In the genomic region with DNA sequence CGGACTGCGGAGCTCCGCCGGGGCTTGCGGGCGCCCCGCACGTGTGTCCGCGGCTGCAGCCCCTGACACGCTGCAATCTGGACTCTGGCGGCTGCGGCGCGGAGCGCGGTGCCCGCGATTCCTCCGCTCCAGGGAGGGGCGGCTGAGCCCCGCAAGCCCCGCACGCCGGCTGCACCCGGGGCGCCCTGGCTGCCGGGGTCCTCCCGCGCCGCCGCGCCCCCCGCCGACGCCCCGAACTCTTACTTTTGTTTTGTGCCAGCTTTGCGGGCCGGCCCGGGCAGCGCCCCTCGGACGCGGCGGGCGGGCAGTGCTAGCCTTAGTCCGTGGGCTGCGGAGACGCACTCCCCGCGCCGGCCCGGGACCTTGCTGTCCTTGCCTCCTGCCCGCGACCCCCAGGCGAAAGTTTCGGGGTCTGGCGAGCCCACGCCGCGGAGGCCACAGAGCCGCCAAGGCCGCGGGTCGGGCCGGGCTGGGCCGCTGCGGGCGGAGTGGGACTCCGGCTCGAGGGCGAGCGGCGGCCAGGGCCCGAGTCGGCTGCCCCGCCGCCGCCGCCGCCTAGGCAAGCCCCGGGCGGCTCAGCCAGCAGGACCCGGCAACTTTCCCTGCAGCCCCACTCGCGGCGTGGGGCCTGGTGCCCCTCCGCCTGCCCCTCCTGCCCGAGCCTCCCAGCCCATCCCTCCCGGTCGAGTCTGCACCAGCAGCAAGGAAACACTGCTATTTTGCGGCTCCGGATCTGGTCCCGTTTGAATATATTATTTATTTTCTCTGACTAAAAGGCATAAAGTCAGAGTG, we compare ENCODE assay signal across 9 mouse cellular contexts. TPM values are rescaled to one million over a fixed set of nuclear protein-coding genes. Genes with fewer than 3 reads are reported as not detected.
DNase-seq lines count a peak whose midpoint lies in the region; ATAC-seq and TF ChIP-seq lines count a peak whose summit lies in the region.
"Had no signal": no experiment of that assay in that cellular context is flagged by ENCODE, and none has a peak within 500 bp of the region (broad histone marks: within the 10 kb centered on the region; RNA-seq: fewer than 3 reads in every experiment).

No protein-coding gene starts in this region.

- under 1% methylated on average over 94 of the region's 94 CpGs for WGBS in lung, adult 2 months
- WGBS in hindbrain, embryonic 13.5 days = under 1% methylated on average over 83 of the region's 94 CpGs
- 0% methylated on average over 75 of the region's 94 CpGs for WGBS in lung, embryonic 16.5 days

- no peaks in the 10 kb centered on the region; the same call in none of the 2 replicates for H3K4me1 ChIP-seq in lung, adult 2 months (ENCODE audit: control insufficient read depth, insufficient read depth, low read length)
- peaks cover 3% of the 10 kb centered on the region for H3K4me1 ChIP-seq in erythroblast, embryonic 14.5 days (ENCODE audit: control insufficient read depth)
- H3K4me1 ChIP-seq in hindbrain, embryonic 13.5 days (replicated peaks) = peaks cover 32% of the 10 kb centered on the region
- H3K4me1 ChIP-seq in lung, embryonic 16.5 days (replicated peaks; ENCODE audit: control insufficient read depth, insufficient read depth, low read length) = peaks cover 21% of the 10 kb centered on the region

- H3K9ac ChIP-seq in hindbrain, embryonic 13.5 days = peak overlapping the region; percentile 90
- H3K9ac ChIP-seq in lung, embryonic 16.5 days (ENCODE audit: low read length) = peak overlapping the region; percentile 99

- H3K27ac ChIP-seq in hindbrain, embryonic 13.5 days = peak overlapping the region; percentile 94
- peak overlapping the region; percentile 95 for H3K27ac ChIP-seq in lung, embryonic 16.5 days (ENCODE audit: low read length)

- peaks cover 77% of the 10 kb centered on the region for H3K27me3 ChIP-seq in erythroblast, embryonic 14.5 days (ENCODE audit: control insufficient read depth)
- H3K27me3 ChIP-seq in hindbrain, embryonic 13.5 days = peaks cover 31% of the 10 kb centered on the region
- no peaks in the 10 kb centered on the region for H3K27me3 ChIP-seq in lung, embryonic 16.5 days (ENCODE audit: control insufficient read depth, insufficient read depth, low read depth, low read length)

- DNase-seq in lung, adult 2 months = peak; percentile 69
- DNase-seq in lung, postnatal 25 days (ENCODE audit: low spot score) = no peak
- peak; percentile 26 to 64 for DNase-seq in adrenal gland, postnatal 36 days
- DNase-seq in spleen, postnatal 4 days (ENCODE audit: low spot score in 2 of 2) = peak; percentile 24 to 78
- DNase-seq in right cerebral cortex, postnatal 4 days = no peak

- TF ChIP-seq CTCF in lung, adult 2 months (IDR thresholded peaks at IDR 0.05; ENCODE audit: insufficient read depth, low read length) = no peak

- no peak for TF ChIP-seq POLR2A in lung, adult 2 months (IDR thresholded peaks at IDR 0.05; ENCODE audit: borderline replicate concordance, extremely low read depth, low read depth, low read length)

- no peaks in the 10 kb centered on the region; the same call in 1 of the 2 replicates for H3K36me3 ChIP-seq in erythroblast, embryonic 14.5 days (ENCODE audit: control insufficient read depth)
- peaks cover 6% of the 10 kb centered on the region for H3K36me3 ChIP-seq in hindbrain, embryonic 13.5 days
- H3K36me3 ChIP-seq in lung, embryonic 16.5 days (ENCODE audit: control insufficient read depth, insufficient read depth, low read length) = peaks cover 5% of the 10 kb centered on the region

- peak overlapping the region; percentile 88 for H3K4me2 ChIP-seq in hindbrain, embryonic 13.5 days
- H3K4me2 ChIP-seq in lung, embryonic 16.5 days (ENCODE audit: low read depth, low read length) = peak overlapping the region; percentile 67

- H3K9me3 ChIP-seq in erythroblast, embryonic 14.5 days (ENCODE audit: control insufficient read depth, low read length) = no peaks in the 10 kb centered on the region; the same call in 1 of the 2 replicates
- H3K9me3 ChIP-seq in hindbrain, embryonic 13.5 days = no peaks in the 10 kb centered on the region
- H3K9me3 ChIP-seq in lung, embryonic 16.5 days (ENCODE audit: control insufficient read depth, low read length) = no peaks in the 10 kb centered on the region

- peak overlapping the region; percentile 68 for H3K4me3 ChIP-seq in lung, adult 2 months (replicated peaks; ENCODE audit: extremely low read depth, low read depth, low read length)
- H3K4me3 ChIP-seq in erythroblast, embryonic 14.5 days (replicated peaks) = peak overlapping the region; percentile 67
- peak overlapping the region; percentile 89 for H3K4me3 ChIP-seq in hindbrain, embryonic 13.5 days
- H3K4me3 ChIP-seq in lung, embryonic 16.5 days (ENCODE audit: low read length) = peak overlapping the region; percentile 90

- ATAC-seq in hindbrain, embryonic 13.5 days (ENCODE audit: low FRiP score) = peak; percentile 34
- ATAC-seq in lung, embryonic 16.5 days (ENCODE audit: low read depth) = 0 out of 2 replicates have a peak, but pooled peaks have one; percentile 10

RNA-seq across cellular contexts. Expression of a gene that starts 0.5 kb away (rescaled TPM):
- 0.17 TPM in 1 of 2 replicates, not detected in the other for polyA plus RNA-seq in lung, adult 2 months (2012; rRNA removed)
- total RNA-seq in adrenal gland, postnatal 36 days (2021) = not detected
- polyA plus RNA-seq in erythroblast, embryonic 14.5 days (2012) = not detected in 2 replicates
- 34.2 and 37.0 TPM in 2 replicates for polyA plus RNA-seq in hindbrain, embryonic 13.5 days (2015; fragmentation: Nextera tagmentation; extraction: Ambion mirVana)
- polyA plus RNA-seq in lung, embryonic 16.5 days (2015; fragmentation: Nextera tagmentation; extraction: Ambion mirVana) = 0.79 and 0.85 TPM in 2 replicates
- total RNA-seq: common myeloid progenitor, adult 5-6 weeks had no signal

RNA-seq across cellular contexts. Expression of a gene that starts 5.9 kb away (rescaled TPM):
- polyA plus RNA-seq in lung, adult 2 months (2012; rRNA removed) = 52.7 and 57.7 TPM in 2 replicates
- 100 to 1,000 TPM; 124 to 204 TPM for total RNA-seq in adrenal gland, postnatal 36 days (2021)
- polyA plus RNA-seq in erythroblast, embryonic 14.5 days (2012) = 0.01 and 0.08 TPM in 2 replicates
- polyA plus RNA-seq in hindbrain, embryonic 13.5 days (2015; fragmentation: Nextera tagmentation; extraction: Ambion mirVana) = 48.1 and 53.2 TPM in 2 replicates
- 48.3 and 52.9 TPM in 2 replicates for polyA plus RNA-seq in lung, embryonic 16.5 days (2015; fragmentation: Nextera tagmentation; extraction: Ambion mirVana)

Comparison
In these comparisons a context has a peak if more than half of its experiments do, and no peak if none do; other contexts are left out.
1. DNase-seq: peak in lung, adult 2 months (single experiment), adrenal gland, postnatal 36 days (2 of 2) and spleen, postnatal 4 days (2 of 2); none in lung, postnatal 25 days (single experiment) and right cerebral cortex, postnatal 4 days (single experiment).
2. RNA of a gene that starts 0.5 kb away (polyA plus RNA-seq): 34.2 to 37.0 TPM in hindbrain, embryonic 13.5 days; 0.79 to 0.85 TPM in lung, embryonic 16.5 days, 0.17 TPM in lung, adult 2 months and not detected in erythroblast, embryonic 14.5 days; every median in the first group is over 10 times any median in the second.
3. RNA of a gene that starts 5.9 kb away (polyA plus RNA-seq): 52.7 to 57.7 TPM in lung, adult 2 months, 48.1 to 53.2 TPM in hindbrain, embryonic 13.5 days and 48.3 to 52.9 TPM in lung, embryonic 16.5 days; 0.01 to 0.08 TPM in erythroblast, embryonic 14.5 days; every median in the first group is over 10 times any median in the second.
4. Peak in every context shown above with its lines, with median percentiles within 50 percentile points of each other: H3K4me3 ChIP-seq.